Mouse (Mus musculus) gastrocnemius, postnatal 4 days (tissue): ENCODE data around the gene Cdcp2. TPM values are rescaled to one million over a fixed set of nuclear protein-coding genes. Genes with fewer than 3 reads are reported as not detected.

ENCODE experiments used
- DNase-seq, 2 experiments: peaks; one replicate each; pipeline ENCODE4 v3.0.0; 2021 to 2022; ENCODE audit warnings: low spot score in 2 of 2, mixed read lengths in 2 of 2
- total RNA-seq, 2 experiments: library from RNA; stranded (reverse); gene quantifications; 2 replicates each; pipeline ENCODE4 v1.2.3; 2021

Cdcp2 gene
- total RNA-seq, 2 experiments from 2014 or later, result not detected

DNA sequence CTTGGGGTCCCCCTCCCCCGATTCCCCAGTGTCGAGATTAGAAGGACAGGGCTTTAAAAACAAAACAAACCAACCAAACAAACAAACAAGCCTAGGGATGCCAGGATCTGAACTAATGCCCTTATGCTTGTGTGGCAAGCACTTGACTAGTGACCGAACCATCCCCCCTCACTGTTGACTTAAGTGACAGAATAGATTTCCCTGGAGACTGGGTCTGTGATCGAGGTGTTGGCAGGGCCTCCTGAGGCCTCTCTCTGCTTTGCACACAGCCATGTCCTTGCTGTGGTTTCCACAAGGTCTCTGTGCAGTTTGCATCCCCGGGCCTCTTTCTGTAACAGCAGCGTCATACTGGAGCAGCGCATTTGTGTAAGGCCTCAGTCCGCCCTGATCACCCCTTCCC lies 32.7 kb downstream of the Cdcp2 start:
- DNase-seq, result no peak

GRCm38 (mm10) chr4:107130534-107130933 lies 33.8 kb downstream of the Cdcp2 start:
- DNase-seq, result no peak

GRCm38 (mm10) chr4:107134891-107135290 lies 38.2 kb downstream of the Cdcp2 start:
- DNase-seq, result no peak

GRCm38 (mm10) chr4:107135663-107136062 lies 39.0 kb downstream of the Cdcp2 start:
- DNase-seq, result no peak

DNA sequence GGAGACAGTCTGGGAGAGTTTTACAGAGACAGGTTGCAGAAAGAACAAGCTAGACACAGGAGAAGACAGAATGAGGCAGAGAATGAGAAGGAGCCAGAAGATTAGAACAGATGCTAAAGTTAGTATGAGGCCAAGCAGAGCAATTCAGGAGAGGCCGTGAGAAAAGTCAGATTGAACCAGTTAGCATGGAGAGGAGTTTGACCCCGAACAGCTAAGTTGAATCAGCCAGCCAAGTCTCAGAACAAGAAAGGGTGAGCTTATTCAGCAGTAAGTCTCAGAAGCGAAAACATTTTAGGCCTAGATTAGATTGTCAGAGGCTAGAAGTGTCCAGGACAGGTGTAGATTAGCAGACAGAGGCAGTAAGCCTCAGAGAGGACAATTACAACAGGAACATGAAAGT lies 39.8 kb downstream of the Cdcp2 start:
- no peak for DNase-seq

- no peak for DNase-seq
Measured at GRCm38 (mm10) chr4:107138948-107139835, 42.5 kb downstream of the Cdcp2 start.

DNA sequence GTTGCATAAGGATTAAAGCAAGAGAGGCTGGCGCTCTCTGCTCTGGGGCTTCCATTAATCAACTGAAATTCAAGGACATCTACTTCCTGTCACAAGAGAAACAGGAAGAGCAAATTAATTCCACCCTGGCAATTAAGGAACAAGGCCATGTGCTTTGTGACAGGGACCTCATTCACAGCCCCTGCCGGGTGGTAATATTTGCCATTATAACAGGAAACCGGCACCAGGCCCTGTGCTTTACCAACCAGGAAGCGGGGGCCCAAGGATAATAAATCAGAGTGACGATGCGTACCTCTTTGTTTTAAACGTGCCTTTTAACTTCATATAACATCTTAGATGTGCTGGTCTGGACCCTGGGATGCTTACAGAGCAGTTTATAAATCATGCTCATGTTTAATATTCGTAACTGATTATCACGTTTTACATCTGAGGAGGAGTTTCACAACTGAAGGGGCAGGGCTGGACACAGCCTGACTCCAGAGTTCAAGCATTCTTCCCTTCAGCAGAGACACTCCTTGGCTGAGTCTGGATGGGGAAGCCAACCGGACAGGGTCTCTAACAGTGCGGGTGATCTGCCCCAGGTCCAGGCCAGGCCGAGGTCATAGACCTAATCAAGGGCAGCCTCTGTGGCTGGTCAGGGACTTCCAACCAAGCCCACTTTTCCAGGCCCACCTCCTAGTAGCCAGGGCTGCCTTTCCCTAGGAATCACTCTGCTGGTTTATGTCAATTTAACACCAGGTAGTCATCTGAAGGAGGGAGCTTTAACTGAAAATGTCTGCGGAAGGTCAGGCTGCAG lies 43.3 kb downstream of the Cdcp2 start:
- DNase-seq, result no peak

DNA sequence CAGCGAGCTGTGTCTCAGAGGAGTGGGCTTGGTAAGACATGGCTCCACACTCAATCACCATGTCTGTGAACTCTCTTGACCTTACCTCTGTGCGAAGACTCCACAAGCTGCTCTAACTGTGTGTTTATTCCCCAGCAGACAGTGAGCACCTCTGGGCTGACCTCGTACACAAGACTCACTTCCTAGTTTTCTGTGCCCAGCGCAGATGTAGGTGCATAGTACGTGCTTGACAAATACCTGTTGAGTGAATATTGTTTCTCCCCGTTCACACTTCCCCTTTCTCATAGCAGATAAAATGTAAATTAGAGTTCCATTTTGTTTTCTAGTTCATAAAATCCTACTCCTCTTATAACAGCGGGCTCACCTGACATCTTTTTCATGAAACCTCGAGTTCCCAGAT lies 46.8 kb downstream of the Cdcp2 start:
- DNase-seq, result no peak

- DNase-seq, result no peak
Measured at GRCm38 (mm10) chr4:107150991-107151390, 54.3 kb downstream of the Cdcp2 start.

DNA sequence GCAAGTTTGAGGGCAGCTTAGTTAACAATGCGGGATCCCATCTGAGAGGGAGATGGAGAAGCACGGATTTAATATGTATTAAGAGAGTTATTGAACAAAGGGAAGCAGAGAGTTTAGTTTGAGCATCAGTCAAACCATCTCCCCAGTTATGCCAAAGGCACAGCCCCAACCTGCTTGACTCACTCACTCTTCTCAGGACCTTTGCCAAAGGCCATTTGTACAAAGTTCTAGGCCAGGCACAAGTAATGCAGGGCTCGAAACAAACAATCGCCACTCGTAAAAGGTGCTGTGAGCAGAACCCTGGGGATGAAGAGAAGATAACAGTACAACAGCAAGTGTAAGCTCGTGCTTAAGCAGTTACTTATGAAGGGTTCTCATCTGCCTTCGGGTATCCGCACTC lies 55.9 kb downstream of the Cdcp2 start:
- no peak for DNase-seq

DNA sequence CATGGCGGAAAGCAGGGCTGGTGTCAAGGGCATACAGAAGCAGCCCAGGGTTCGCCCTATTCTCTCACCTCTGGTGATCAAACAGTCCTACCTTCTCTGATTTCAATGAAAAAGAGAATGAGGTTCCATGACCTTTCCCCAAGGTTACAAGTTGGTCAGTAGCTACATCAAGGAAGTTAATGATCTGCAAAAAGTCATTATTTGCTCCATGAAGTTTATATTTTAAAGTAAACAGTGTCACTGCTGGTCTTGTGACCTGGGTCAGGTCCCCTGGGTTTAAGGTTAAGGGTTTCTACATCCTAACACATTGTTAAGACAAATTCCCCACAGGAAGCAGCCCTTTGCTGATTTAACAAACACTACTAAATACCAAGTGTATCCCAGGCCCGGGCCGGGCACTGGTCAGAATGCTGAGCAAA lies 60.3 kb downstream of the Cdcp2 start:
- no peak for DNase-seq

GRCm38 (mm10) chr4:107159166-107159773 lies 62.6 kb downstream of the Cdcp2 start:
- DNase-seq, result no peak

GRCm38 (mm10) chr4:107160181-107160580 lies 63.5 kb downstream of the Cdcp2 start:
- no peak for DNase-seq

Other genes starting within 250 kb of the Cdcp2 start
- gene Ssbp3, start 186.2 kb upstream of the Cdcp2 start, total RNA-seq, result 10 to 100 TPM; 65.7 to 73.4 TPM
- 10 to 100 TPM; 69.2 to 76.8 TPM for gene Mrpl37, start 30.0 kb upstream of the Cdcp2 start, total RNA-seq
- 10 to 100 TPM; 16.2 to 21.5 TPM for gene Cyb5rl, start 29.9 kb upstream of the Cdcp2 start, total RNA-seq
- 100 to 1,000 TPM; 142 to 149 TPM for gene Tmem59, start 81.5 kb downstream of the Cdcp2 start, total RNA-seq
- 10 to 100 TPM; 17.8 to 21.4 TPM for gene Tceanc2, start 82.2 kb downstream of the Cdcp2 start, total RNA-seq
- gene Ldlrad1, start 112.3 kb downstream of the Cdcp2 start, total RNA-seq, result under 1 TPM in 1 of 2 experiments, not detected in 1; 0.34 TPM
- gene Lrrc42, start 156.6 kb downstream of the Cdcp2 start, total RNA-seq, result 10 to 100 TPM; 25.2 to 26.5 TPM
- 10 to 100 TPM; 27.3 to 28.9 TPM for gene Hspb11, start 156.7 kb downstream of the Cdcp2 start, total RNA-seq
- not detected for gene Dio1, start 210.3 kb downstream of the Cdcp2 start, total RNA-seq
- 10 to 100 TPM; 20.2 to 24.8 TPM for gene Yipf1, start 217.5 kb downstream of the Cdcp2 start, total RNA-seq